Mouse (Mus musculus) adrenal gland, postnatal 14 days (tissue): Measurements from ENCODE around the gene Irs1. TPM values are rescaled to one million over a fixed set of nuclear protein-coding genes. Genes with fewer than 3 reads are reported as not detected.

Source experiments
- DNase-seq: peaks from one replicate; pipeline ENCODE4 v3.0.0; 2021; ENCODE audit warnings: mixed read lengths
- total RNA-seq: library from RNA; stranded (reverse); gene quantifications from 2 replicates; pipeline ENCODE4 v1.2.3, GENCODE M21; 2021

The Irs1 gene
- total RNA-seq, 1 experiment from 2014 or later: 15.0 TPM

DNA sequence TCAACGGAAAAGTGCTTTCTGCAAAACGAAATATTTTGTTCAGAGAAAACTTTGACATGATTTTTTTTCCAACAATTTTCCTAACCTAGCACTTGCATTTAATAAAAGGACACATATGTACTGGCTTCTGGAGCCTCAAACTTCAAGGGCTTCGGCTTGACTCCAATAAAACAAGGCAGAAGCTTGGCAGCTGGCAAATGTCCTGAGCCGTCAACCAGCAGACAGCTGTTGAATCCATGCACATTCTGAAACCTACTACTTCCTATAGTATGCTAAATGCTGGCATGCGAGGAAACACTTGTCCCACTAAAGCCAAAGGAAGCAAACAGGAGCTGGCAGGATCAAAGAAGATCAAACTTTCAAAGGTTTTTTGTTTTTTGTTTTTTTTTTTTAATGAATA, 33.8 kb downstream of the Irs1 start:
- DNase-seq: peak; percentile 38

DNA sequence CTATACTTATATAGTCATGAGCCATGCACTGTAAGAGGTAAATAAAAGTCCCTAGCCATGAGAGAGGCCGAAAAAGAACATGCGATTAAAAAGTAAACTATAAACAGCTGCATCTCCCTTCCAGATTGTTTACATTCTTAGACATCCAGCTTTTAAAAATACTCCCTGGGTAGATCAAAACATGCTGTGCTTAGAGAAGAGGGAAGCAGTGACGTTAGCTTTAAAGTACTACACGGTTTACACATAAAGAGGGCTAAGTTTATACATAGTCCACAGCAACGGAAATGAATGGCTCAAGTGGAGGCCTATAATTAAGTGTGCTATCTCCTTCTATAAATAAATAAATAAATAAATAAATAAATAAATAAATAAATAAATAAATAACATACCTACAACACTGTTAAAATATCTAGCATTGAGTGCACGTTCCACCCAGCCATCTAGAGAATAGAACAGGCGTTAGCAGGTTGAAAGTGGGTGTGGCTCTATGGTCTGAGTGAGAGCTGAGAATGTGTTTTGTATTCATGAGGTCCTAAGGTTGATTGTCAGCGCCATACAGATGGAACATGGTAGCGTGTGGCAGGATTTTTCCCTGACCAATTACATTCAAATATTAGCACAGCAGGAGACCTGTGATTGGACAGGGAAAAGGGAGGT, 37.3 kb downstream of the Irs1 start:
- no peak for DNase-seq

DNA sequence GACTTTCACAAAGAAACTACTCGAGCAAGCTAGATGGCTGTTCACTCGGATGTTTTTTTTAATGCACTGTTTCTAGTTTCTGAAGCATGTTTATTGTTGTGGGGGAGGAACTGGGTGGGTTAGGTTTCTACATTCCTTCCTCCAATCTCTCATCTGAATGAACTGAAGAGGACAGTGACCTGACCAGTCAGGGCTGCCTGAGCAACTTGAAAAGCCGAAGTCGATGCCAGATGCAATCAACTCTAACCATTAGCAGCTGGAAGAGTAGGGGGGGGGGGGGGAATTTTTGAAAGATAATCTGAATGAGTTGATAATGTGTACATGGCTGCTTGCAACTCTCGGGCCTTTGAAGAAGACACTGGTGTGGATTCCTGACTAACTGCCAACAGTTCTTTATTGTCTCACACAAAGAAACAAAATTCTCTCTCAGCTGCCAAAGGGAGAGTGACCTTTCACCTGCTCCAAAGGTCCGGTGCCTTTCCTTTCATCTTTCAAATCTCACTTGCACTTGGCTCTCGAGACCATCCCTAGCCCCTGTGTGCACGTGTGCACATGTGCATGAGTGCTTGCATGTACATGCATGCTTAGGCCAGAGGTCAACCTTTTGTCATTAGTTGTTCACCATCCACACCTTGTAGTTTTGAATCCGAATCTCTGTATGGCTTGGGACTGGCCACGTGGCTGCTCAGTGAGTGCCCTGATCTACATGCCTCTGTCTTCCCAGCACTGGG, 43.8 kb downstream of the Irs1 start:
- no peak for DNase-seq

DNA sequence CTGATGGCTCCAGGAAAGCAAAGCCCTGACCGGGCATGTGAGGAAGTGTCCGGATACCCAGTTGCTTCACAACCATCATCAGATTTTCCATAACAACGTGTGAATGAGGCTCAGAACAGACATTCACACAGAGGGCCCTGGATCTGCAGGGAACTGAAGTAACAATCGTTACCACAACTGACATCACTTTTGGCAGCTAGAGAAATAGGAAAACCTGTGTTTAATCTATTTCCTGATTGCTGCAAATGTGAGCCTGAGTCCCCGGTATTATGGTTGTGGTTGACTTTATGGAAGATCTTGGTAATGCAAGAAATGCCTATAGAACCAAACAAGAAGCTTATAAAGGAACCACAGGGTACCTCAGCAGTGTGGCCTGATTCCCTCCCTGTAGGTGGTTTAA, 46.2 kb downstream of the Irs1 start:
- DNase-seq: no peak

DNA sequence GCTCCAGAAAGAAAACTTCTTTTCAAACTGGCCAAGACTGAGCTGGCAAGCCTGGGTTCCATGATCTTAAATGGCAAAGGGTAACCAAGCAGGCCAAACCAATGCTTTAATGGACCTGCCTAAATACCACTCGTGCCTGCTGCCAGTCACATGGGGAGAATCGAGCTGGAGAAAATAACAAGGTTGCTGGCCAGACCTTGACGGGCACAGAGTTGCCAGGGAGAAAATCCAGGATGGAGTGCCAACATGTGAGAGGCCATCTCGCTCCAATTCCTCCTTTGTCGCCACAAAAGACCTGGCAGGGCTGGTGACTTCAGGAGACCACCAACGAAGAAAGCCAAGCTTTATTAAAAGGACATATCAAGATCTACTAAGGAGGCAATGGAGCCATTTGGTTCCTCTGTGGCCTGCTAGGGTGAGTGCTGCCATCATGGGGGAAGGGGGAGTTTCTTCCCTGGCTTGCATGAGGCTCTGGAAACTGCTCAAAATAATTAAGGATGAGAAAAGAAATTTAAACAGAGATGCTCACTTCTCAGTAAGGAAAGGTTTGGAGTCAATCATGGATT, 47.9 kb downstream of the Irs1 start:
- peak; percentile 56 for DNase-seq

DNA sequence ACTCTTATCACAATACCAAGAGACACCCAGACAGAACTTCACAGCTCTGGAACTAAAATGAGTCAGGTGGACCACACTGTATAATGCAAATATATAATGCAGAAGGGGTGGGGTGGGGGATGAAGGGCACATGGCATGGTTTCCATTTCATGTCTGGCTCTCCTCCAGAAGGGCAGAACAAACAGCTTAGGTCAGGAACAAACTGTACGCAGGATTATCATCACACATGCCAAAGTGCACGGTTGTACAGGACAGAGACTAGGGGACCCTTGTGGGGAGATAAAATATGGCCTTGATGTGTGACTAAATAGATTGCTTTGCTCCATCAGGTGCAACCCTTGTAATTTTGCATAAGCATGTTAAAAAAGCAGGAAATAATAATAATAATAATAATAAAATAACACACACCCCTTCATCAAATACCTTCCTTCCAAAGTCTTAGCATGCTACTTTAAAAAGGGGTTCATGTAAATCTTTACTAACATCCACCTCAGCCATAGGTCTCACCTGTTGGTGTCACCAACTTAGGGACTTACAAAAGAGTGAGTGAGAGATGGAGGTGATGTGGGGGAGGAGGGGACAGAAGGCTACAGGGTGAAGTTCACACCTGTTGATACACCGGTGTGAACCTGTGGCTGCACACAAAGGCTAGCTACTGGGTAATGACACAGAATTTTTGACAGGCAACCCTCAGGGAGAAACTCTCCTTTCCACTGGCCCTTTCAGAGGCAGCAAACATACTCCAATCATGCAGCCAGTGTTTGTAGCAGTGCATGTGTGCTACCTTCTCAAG, 51.6 kb downstream of the Irs1 start:
- DNase-seq: no peak

DNA sequence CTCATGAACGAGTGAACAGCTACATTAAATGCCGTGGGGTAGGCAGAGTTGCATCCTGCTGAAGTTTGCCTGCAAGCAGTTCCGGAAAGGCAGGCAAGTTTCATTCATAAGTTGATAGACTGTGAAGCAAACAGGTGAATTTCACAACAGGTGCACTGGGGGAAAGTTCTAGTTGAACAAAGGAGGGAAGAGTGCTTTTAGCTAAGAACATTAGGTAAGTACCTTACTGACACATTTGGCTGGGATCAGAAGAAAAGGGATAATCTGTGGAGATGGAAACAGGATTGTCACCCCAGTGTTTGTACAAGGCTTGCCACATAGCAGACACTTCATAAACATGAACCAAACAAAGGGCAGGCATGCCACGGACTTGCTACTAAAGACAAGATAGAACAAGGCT, 53.0 kb downstream of the Irs1 start:
- no peak for DNase-seq

DNA sequence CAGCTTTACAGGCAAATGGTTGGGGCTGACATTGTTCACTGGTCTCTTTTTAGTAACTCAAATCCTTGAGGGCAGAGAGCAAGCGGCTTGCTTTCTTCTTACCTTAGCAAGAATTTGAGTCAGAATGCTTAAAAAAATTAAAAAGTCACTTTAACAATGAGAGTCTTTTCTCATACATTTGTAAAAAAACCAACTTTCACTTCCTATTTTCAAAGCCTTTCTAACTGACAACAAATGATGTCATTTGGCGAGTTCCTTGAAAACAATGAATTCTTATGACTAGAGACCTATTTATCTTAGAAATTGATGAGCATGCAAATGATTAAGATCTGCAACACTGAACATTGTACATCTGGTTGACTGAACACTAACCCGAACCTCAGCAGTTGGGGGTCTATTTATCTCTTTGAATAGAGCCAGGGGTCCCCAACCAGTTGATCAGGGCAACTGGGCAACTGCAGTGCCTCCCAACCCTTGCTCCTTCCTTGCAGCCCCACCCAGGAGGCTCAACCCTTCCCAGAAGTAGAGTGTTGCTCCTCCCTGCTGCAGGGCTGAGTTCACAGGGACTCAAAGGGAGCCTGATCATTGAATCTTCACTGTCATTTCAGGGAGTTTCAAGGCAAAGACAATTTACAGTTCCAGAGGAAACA, 55.6 kb downstream of the Irs1 start:
- no peak for DNase-seq

DNA sequence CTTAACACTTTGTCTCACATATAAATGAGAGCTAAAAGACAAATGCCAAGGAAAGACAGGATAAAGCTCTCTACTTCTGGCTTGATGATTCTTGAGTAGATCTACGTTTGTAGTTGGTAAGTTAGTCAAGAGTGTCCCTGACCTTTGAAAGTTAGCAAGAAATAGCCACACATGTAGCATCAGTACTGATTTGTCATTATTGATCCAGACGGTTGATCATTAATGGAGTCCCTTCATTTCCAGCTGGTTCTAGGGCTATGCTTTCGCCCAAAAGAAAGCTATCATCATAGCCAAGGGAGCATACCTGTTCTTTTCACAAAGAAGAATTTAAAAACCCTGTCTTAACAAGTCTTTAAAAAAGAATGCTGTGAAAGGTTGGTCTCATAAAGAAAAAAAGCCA, 56.6 kb downstream of the Irs1 start:
- no peak for DNase-seq

DNA sequence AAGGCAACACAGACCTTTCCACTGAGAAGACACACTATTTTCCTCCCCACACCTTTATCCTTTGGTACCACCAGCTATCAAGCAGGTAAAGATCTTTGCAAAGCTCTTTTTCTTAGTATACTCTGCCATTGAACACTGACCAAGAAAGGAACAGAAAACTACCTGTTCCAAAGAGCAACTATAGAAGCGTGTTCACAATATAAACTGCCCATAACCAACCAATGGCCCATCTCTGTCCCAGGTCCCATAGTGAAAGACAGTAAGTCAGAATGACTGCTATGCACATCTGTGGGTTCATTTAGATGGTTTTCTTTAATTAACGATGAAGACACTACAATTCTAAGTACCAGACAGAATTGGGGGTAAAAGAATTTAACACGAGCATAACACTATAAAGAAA, 58.4 kb downstream of the Irs1 start, which contains the start of gene Gm9747:
Gene Gm9747, plus strand, starts transcription at position 301 of the 400 bp plus-strand sequence.
- DNase-seq: no peak

DNA sequence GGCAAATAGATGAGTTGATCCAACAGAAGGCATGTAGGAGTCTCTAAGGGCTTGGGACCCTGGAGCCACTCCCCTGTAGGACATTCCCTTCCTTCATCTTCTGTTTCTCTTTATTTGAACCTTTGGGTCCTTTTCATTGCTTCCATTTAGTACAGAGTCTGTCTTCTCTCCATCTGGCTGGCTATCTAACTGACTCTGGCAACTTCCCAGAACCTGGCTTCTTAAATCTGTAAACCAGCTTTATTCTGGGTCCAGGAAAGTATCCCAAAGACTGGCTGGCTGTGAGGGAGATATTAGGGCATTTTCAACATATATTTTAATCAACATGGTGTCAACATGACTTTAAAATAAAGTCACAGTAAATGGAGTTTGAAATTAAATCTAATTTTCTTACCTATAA, 62.4 kb downstream of the Irs1 start:
- DNase-seq: no peak

DNA sequence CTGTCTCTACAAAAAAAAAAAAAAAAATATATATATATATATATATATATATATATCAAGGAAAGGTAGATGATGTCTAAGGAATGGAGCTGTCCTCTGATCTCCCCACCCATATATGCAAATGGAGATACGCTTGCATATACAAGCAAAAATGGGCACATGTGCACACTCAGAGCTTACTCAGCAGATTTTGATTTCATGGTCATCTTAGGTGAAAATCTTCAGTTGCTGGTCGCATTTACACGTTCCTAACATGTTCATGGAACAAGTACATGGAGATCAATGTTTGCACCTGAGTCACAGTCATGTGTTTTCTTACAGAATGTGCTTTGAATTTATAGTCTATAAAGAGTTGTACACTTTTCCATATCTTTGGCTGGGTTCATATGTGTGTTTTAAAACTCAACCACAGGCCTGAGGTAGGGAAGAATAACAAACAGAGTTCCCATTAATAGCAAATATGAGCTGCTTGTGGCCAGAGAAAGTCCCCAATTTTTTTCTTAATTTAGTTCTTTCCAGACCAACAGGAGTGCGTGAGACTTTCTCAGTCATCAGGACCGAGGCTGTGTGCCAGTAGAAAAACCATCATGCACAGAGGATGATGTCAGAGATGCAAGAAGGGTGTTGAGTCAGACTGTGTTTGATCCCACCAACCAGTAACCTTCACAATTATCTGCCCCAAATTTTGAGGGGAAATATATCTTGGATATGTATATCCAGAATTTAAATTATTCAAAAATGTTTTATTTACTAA, 68.0 kb downstream of the Irs1 start:
- no peak for DNase-seq

DNA sequence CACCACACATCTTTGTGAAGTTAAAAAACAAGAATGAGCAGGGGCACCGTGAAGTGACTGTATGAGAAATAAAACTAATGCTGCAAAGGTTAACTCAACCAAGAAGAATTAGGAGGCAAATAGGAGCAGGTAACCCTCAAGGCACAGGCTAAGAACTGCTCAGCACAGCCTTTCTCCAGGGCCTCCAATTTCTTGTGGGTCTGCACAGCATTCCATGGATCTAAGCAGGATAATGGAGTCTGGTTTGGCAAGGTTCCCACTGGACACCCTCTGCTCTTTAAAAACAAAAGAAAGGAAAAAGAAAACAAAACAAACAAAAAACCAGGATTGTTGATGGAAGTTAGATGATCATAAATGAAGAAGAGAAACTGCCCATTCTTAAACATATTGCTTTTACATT, 69.8 kb downstream of the Irs1 start:
- no peak for DNase-seq

DNA sequence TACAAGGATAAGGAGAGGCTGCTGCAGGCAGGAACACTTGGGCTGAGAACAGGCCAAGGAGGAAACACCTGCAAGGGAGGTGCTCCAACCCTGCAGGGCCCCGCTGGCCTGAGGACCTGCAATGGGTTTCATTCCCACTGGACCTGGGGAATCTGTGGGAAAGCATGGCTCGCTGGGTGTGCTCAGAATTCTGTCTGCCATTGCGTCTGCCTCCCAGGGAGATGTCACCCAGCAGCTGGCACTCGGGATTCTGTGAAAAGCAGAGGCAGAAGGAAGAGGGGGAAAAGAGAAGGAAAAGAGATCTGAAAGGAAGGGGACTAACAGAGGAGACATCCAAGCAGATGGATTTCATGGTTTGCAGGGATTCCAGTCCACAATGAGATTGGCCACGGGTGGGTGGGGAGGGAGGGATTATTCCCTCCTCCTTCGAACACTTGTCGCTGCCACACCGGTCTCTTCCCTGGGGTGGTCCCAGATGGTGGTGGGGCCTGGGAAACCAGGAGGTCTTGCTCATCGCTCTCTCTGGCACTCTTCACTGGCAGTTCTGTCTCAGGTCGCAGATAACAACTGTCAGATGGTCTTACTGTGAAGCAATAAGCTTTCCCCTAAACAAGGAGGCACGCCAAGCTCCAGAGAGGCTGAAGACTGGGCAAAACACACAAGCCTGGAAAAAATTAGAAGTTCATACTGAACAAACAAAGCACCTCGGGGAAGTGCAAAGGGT, 70.4 kb downstream of the Irs1 start:
- no peak for DNase-seq

DNA sequence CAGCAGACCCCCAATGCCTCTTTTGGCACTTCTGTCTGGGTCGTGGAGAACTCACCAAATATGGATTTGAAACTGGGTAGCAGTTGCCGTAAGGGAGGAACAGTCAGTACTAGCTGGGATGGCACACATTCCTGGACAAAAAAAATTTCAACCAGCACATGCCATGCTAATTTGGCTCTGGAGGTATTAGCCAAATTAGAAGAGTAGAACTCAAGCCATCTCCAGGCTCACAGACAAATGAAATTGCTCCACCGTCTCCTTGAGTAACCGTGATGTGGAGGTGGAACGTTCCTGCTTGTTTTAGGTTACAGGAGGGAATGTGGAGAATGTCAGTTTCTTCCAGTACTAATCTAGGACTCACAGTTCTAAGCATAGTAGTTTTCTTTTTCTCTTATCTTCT, 83.7 kb downstream of the Irs1 start:
- DNase-seq: no peak

DNA sequence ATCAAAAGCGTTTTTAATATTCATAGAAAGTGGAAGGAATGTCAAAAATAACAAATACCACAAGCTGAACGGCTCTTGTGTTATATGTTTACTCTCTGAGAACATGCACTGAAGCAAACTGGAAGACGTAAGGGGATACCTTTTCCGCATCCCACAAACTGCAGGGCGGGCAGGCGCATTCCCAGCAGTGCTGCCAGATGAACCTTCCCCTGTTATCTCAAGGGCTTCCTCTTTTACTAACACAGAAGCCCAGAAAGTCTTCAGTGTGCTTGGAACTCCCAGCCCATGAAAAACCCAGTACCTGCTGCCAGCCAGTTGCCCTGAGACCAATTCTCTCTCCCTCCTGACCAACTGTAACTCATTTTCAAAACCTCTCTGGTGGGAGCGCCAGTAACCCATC, 90.6 kb downstream of the Irs1 start:
- no peak for DNase-seq

DNA sequence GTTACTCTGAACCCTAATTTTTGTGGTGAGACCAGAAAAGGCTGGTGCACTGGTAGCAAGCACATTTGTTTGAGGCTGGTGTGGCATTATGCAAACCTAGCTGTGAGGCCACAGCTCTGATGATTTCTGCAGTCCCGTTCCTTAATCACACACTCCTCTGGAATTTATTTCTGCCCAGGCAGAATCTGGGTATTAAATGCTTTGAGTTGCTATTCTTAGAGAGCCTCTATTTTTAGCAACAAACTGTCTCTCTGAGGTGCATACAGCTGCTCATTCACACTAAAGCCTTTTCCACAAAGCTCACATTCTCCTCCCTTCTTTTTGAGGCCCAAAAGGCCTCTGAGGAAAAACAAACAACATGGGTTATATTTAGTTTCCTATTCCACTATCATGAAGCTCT, 91.3 kb downstream of the Irs1 start:
- DNase-seq: no peak

DNA sequence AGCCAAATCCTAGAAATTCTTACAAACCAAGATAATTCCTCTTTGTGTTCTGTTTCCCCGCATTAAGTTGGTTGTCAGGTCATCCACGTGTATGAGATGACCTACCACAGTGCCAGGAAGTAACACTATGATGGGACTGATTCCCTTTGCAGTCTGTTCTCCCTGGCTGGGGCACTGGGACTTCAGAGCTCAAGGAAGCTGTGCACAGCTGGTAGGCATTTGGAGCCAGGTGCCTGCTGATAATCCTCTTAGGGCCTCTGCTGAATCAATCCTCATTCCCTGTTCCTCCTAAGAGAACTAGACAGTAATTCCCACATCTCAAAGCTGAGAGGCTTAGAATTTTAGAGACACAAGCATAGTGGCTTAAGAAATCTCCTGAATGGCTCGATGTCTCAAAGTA, 99.6 kb downstream of the Irs1 start:
- DNase-seq: no peak

DNA sequence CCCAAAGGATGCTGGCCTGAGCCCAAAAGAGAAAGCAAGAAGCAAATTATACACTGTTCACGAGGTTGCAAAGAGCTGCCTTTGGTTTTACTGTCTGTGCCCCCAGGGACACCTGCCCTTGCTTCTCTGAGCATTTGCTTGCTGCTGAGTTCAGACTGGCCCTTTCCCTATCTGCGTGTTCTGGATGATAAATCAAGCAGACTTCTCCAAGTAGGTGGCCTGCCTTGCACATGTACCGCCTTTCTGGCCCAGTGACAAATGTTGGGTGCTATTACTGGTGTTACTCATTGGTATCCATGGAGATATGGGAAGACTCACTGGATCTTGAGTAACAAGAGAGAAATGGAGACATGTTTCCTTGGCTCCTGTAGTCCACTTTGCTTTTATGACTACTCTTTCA, 101.7 kb downstream of the Irs1 start:
- DNase-seq: peak; percentile 93

DNA sequence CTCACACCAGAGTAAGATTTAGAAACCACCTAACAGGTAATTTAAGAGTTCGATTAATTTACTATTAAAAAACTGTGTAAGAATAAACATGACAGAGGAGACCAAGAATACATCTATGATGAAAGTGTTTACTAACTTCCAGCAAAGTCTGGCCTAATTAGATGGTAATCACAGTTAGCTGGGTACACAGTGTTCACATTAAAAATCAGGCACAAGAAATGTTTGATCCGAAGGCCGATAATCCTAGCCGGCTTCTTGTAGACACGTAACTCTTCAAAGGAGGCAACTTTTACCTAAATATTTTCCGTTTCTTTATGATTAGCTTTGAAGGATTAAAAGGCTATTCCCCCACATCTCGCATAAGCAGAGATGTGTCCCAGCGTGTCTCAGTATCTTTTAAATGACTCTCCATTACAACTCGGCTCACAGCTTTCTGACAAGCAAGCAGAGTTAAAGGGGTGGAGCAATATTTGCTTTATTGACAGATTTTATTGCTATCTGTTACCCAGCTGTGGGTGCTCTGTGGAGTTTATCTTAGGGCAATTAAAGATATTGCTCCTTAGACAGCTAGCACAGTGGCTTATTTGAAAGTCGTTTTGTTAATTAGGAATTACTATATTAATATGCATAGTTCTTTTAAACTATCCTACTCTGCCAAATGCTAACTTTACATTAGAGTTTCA, 102.5 kb downstream of the Irs1 start:
- no peak for DNase-seq
